In the genomic region with DNA sequence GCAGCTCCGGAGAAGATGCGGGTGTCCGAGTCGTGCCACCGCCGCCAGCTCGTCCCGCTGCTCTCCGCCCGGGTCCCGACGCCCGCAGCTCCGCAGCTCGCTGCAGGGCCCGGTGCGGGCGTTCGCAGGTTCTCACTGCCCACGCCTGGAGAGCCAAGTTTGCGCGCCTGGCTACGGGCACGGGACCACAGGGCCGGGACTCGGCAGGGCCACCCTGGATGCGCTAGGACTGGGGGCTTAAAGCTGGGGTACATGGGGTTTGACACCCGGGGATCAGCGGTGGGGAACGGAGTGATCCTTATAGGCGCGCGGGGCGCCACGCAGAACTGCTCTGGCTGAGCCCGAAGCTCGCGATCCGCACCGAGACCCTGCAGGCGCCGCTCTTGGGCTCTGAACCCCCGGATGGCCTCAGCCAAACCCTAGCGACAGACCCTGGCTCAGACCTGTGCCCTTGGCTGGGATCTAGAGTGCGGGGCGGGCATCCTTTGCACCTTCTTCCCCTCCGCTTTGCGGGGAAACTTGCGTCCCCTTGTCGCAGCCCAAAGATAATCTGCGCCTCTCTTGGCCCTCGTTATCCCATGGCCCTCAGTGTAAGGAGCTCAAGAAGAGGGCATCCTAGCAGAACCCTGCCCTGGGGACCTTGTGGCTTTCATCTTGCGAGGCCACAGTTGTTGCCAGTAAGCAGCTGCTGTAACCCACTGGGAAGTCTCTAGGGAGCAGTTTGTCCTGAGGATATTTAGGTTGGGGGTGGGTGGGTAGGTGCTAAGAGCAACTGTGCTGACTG, we compare ENCODE assay signal across 9 mouse cellular contexts. TPM values are rescaled to one million over a fixed set of nuclear protein-coding genes. Genes with fewer than 3 reads are reported as not detected.
DNase-seq lines count a peak whose midpoint lies in the region; ATAC-seq lines count a peak whose summit lies in the region.
"Had no signal": no experiment of that assay in that cellular context is flagged by ENCODE, and none has a peak within 500 bp of the region (broad histone marks: within the 10 kb centered on the region; RNA-seq: fewer than 3 reads in every experiment).

No protein-coding gene starts in this region.

- H3K27me3 ChIP-seq in hindbrain, embryonic 12.5 days: peaks cover 56% of the 10 kb centered on the region
- peaks cover 40% of the 10 kb centered on the region for H3K27me3 ChIP-seq in stomach, embryonic 15.5 days (replicated peaks)

- ATAC-seq in cerebellum, adult (ENCODE audit: insufficient number of reproducible peaks, low FRiP score, low TSS enrichment): peak; percentile 39
- peak; percentile 54 for ATAC-seq in hindbrain, embryonic 12.5 days (ENCODE audit: low FRiP score)
- no peak for ATAC-seq in stomach, embryonic 15.5 days (ENCODE audit: insufficient read depth, low FRiP score, low read depth)

- H3K4me2 ChIP-seq in hindbrain, embryonic 12.5 days (replicated peaks): peak overlapping the region; percentile 99
- H3K4me2 ChIP-seq in stomach, embryonic 15.5 days: peak overlapping the region; percentile 97

- no peak overlapping the region for H3K27ac ChIP-seq in hindbrain, embryonic 12.5 days
- no peak overlapping the region for H3K27ac ChIP-seq in stomach, embryonic 15.5 days

- H3K4me1 ChIP-seq in hindbrain, embryonic 12.5 days: peaks cover 19% of the 10 kb centered on the region
- H3K4me1 ChIP-seq in stomach, embryonic 15.5 days: peaks cover 17% of the 10 kb centered on the region

- no peaks in the 10 kb centered on the region for H3K9me3 ChIP-seq in hindbrain, embryonic 12.5 days (replicated peaks)
- H3K9me3 ChIP-seq in stomach, embryonic 15.5 days: no peaks in the 10 kb centered on the region

- peak overlapping the region; percentile 59 for H3K4me3 ChIP-seq in hindbrain, embryonic 12.5 days
- peak overlapping the region; percentile 52 for H3K4me3 ChIP-seq in stomach, embryonic 15.5 days (replicated peaks)

- H3K36me3 ChIP-seq in hindbrain, embryonic 12.5 days: no peaks in the 10 kb centered on the region
- no peaks in the 10 kb centered on the region for H3K36me3 ChIP-seq in stomach, embryonic 15.5 days

- no peak for DNase-seq in cerebellum, adult 11 months
- DNase-seq in ovary, postnatal 36 days (ENCODE audit: low spot score): peak; percentile 4
- DNase-seq in ovary, postnatal 10 days (ENCODE audit: low spot score): no peak
- peak; percentile 1 for DNase-seq in lung, postnatal 14 days
- DNase-seq in spleen, postnatal 14 days (ENCODE audit: low spot score in 2 of 2): no peak

- peak overlapping the region; percentile 65 for H3K9ac ChIP-seq in hindbrain, embryonic 12.5 days
- H3K9ac ChIP-seq in stomach, embryonic 15.5 days: peak overlapping the region; percentile 16; the same call in 1 of the 2 replicates

- under 1% methylated on average over 53 of the region's 53 CpGs for WGBS in hindbrain, embryonic 12.5 days
- under 1% methylated on average over 53 of the region's 53 CpGs for WGBS in stomach, embryonic 15.5 days

RNA-seq across cellular contexts. Expression of a gene that starts 0.7 kb away (rescaled TPM):
- 5.3 and 5.6 TPM in 2 replicates for polyA plus RNA-seq in hindbrain, embryonic 12.5 days (2016; fragmentation: Nextera tagmentation; extraction: Ambion mirVana)
- 2.6 and 3.5 TPM in 2 replicates for polyA plus RNA-seq in stomach, embryonic 15.5 days (2015; fragmentation: Nextera tagmentation; extraction: Ambion mirVana)
- polyA plus RNA-seq: C2C12 had no signal

Comparison
In these comparisons a context has a peak if more than half of its experiments do, and no peak if none do; other contexts are left out.
1. DNase-seq: peak in ovary, postnatal 36 days (single experiment) and lung, postnatal 14 days (single experiment); none in cerebellum, adult 11 months (single experiment), ovary, postnatal 10 days (single experiment) and spleen, postnatal 14 days (0 of 2).